Mouse (Mus musculus): ENCODE results near the gene Ubxn7. TPM values are rescaled to one million over a fixed set of nuclear protein-coding genes. Genes with fewer than 3 reads are reported as not detected.
A peak's percentile ranks its signal among the peaks of the same experiment; 100 is the strongest.

Ubxn7 gene
- polyA plus RNA-seq, 1 experiment from 2014 or later, result 32.4 TPM

GRCm38 (mm10) chr16:32431926-32432325, 99.9 kb downstream of the Ubxn7 start:
- ATAC-seq (ENCODE audit: insufficient number of reproducible peaks, insufficient read depth, low FRiP score, low read depth), result no peak
- no peaks in the 10 kb centered on the region for H3K36me3 ChIP-seq (ENCODE audit: control insufficient read depth, insufficient read depth, low read length)
- H3K4me1 ChIP-seq (ENCODE audit: control insufficient read depth, insufficient read depth, low read length), result peaks cover 9% of the 10 kb centered on the region; the same call in 1 of the 2 replicates
- H3K9me3 ChIP-seq (ENCODE audit: control insufficient read depth, low read depth, low read length), result no peaks in the 10 kb centered on the region
- H3K27me3 ChIP-seq (ENCODE audit: control insufficient read depth, insufficient read depth, low read length), result no peaks in the 10 kb centered on the region
- 0 out of 2 replicates have a peak overlapping the region, but pooled peaks have one; percentile 77 for H3K4me3 ChIP-seq (ENCODE audit: low read depth, low read length)
- H3K9ac ChIP-seq (replicated peaks; ENCODE audit: low read depth, low read length), result no peak overlapping the region
- peak overlapping the region; percentile 86 for H3K4me2 ChIP-seq (replicated peaks; ENCODE audit: low read depth, low read length)
- no peak overlapping the region for H3K27ac ChIP-seq (ENCODE audit: low read length)
- WGBS, result 86% methylated on average over 1 of the region's 1 CpGs

DNA sequence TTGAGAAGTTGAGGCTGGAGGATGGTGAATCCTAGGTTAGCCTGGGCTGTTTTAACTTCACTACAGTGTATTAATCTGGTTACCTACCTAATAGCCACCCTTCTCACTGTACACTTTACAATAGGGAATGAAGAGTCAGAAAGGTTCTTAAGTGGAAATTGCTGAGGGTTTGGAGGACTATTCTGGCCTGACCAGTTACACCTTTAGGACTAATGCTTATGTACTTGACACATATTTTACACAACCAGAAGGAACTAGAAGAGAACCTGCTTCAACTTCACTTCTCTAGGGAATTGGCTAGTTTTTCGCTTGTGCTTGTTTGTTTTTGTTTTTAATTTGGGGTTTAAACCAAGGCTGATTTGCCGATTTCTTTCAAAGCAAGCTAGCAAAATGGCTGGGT, 101.1 kb downstream of the Ubxn7 start:
- H3K4me1 ChIP-seq (ENCODE audit: control insufficient read depth, insufficient read depth, low read length), result peaks cover 9% of the 10 kb centered on the region; the same call in 1 of the 2 replicates
- H3K9ac ChIP-seq (replicated peaks; ENCODE audit: low read depth, low read length), result no peak overlapping the region
- no peaks in the 10 kb centered on the region for H3K27me3 ChIP-seq (ENCODE audit: control insufficient read depth, insufficient read depth, low read length)
- no peak overlapping the region for H3K27ac ChIP-seq (ENCODE audit: low read length)
- ATAC-seq (ENCODE audit: insufficient number of reproducible peaks, insufficient read depth, low FRiP score, low read depth), result no peak
- no peaks in the 10 kb centered on the region for H3K36me3 ChIP-seq (ENCODE audit: control insufficient read depth, insufficient read depth, low read length)
- H3K4me2 ChIP-seq (replicated peaks; ENCODE audit: low read depth, low read length), result no peak overlapping the region
- H3K4me3 ChIP-seq (ENCODE audit: low read depth, low read length), result no peak overlapping the region
- H3K9me3 ChIP-seq (ENCODE audit: control insufficient read depth, low read depth, low read length), result no peaks in the 10 kb centered on the region
- WGBS, result 84% methylated on average over 2 of the region's 2 CpGs

DNA sequence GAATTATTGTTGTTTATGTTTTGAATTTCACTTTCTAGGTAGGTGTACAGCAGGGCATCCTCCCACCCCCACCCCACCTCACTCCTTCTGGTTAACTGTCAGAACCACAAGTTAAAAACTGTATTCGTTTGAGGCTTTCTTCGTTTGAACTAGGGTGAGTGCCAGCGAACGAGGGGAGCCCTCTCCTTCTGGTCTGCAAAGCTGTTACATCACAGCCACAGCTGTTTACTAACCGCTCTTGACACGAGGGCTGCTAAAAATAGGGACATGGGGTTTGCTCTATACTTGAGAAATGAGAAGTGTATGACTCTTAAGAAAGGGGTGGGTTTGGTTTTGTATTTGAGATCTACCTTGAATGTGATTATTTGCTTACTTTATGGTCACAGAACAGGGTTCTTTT, 102.0 kb downstream of the Ubxn7 start:
- Histone ChIP-seq H3K36me3 (ENCODE audit: control insufficient read depth, insufficient read depth, low read length) (no peaks in the 10 kb centered on the region), H3K9me3 (ENCODE audit: control insufficient read depth, low read depth, low read length) (no peaks in the 10 kb centered on the region), H3K4me2 (replicated peaks; ENCODE audit: low read depth, low read length) (no peak overlapping the region), H3K27ac (ENCODE audit: low read length) (no peak overlapping the region), H3K27me3 (ENCODE audit: control insufficient read depth, insufficient read depth, low read length) (no peaks in the 10 kb centered on the region), H3K4me3 (ENCODE audit: low read depth, low read length) (no peak overlapping the region), H3K4me1 (ENCODE audit: control insufficient read depth, insufficient read depth, low read length) (peaks cover 9% of the 10 kb centered on the region; the same call in 1 of the 2 replicates), H3K9ac (replicated peaks; ENCODE audit: low read depth, low read length) (no peak overlapping the region)
- 53% methylated on average over 6 of the region's 6 CpGs for WGBS
- no peak for ATAC-seq (ENCODE audit: insufficient number of reproducible peaks, insufficient read depth, low FRiP score, low read depth)

GRCm38 (mm10) chr16:32434691-32435090, 102.6 kb downstream of the Ubxn7 start:
- Histone ChIP-seq H3K4me2 (replicated peaks; ENCODE audit: low read depth, low read length) (no peak overlapping the region), H3K27ac (ENCODE audit: low read length) (no peak overlapping the region), H3K4me1 (ENCODE audit: control insufficient read depth, insufficient read depth, low read length) (peaks cover 9% of the 10 kb centered on the region; the same call in 1 of the 2 replicates), H3K9me3 (ENCODE audit: control insufficient read depth, low read depth, low read length) (no peaks in the 10 kb centered on the region), H3K9ac (replicated peaks; ENCODE audit: low read depth, low read length) (no peak overlapping the region), H3K4me3 (ENCODE audit: low read depth, low read length) (no peak overlapping the region), H3K36me3 (ENCODE audit: control insufficient read depth, insufficient read depth, low read length) (no peaks in the 10 kb centered on the region), H3K27me3 (ENCODE audit: control insufficient read depth, insufficient read depth, low read length) (no peaks in the 10 kb centered on the region)
- no peak for ATAC-seq (ENCODE audit: insufficient number of reproducible peaks, insufficient read depth, low FRiP score, low read depth)

DNA sequence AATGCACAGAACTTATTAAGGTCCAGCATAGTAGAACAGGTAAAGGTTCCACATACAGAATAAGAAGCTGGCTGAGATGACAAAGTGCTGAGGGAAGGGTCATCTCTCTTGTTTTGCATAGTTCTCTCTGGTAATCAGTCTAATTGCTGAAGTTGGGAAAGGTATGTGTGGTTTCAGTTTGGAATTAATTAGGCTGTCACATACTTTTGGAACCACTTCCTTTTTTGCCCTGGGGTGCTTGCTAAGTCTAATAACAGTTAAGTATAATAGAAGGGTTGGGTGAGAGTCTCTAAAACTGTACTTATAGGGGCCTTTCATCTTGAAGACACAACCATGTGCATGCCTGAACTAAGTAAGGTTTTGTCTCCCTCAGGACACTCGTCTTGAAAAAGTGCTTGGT, 104.6 kb downstream of the Ubxn7 start:
- H3K4me1 ChIP-seq (ENCODE audit: control insufficient read depth, insufficient read depth, low read length), result peaks cover 5% of the 10 kb centered on the region; the same call in 1 of the 2 replicates
- ATAC-seq (ENCODE audit: insufficient number of reproducible peaks, insufficient read depth, low FRiP score, low read depth), result no peak
- H3K4me2 ChIP-seq (replicated peaks; ENCODE audit: low read depth, low read length), result no peak overlapping the region
- no peak overlapping the region for H3K27ac ChIP-seq (ENCODE audit: low read length)
- no peaks in the 10 kb centered on the region for H3K36me3 ChIP-seq (ENCODE audit: control insufficient read depth, insufficient read depth, low read length)
- no peaks in the 10 kb centered on the region for H3K9me3 ChIP-seq (ENCODE audit: control insufficient read depth, low read depth, low read length)
- 68% methylated on average over 1 of the region's 1 CpGs for WGBS
- no peak overlapping the region for H3K4me3 ChIP-seq (ENCODE audit: low read depth, low read length)
- H3K9ac ChIP-seq (replicated peaks; ENCODE audit: low read depth, low read length), result no peak overlapping the region
- no peaks in the 10 kb centered on the region for H3K27me3 ChIP-seq (ENCODE audit: control insufficient read depth, insufficient read depth, low read length)

DNA sequence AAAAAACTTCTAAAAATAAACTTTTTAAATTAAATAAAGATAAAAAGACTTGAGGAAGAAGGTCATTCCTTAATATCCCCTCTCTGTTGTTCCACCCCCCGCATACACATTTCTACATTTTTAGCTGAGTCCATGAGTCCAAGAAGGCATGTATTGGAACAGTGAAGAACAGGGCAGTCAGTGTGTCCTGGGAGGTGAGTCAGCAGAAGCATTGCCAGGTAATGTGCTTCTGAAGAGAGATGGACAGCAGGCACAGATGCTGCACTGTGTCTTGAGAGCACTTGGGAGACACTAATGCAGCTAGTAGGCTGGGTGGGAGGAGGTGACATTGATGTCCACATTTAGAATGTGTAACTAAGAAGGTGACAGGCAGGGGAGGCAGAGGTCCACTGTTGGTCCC, 105.2 kb downstream of the Ubxn7 start:
- WGBS, result 93% methylated on average over 1 of the region's 1 CpGs
- H3K4me1 ChIP-seq (ENCODE audit: control insufficient read depth, insufficient read depth, low read length), result no peaks in the 10 kb centered on the region
- no peak overlapping the region for H3K9ac ChIP-seq (replicated peaks; ENCODE audit: low read depth, low read length)
- no peak for ATAC-seq (ENCODE audit: insufficient number of reproducible peaks, insufficient read depth, low FRiP score, low read depth)
- no peak overlapping the region for H3K4me3 ChIP-seq (ENCODE audit: low read depth, low read length)
- no peak overlapping the region for H3K4me2 ChIP-seq (replicated peaks; ENCODE audit: low read depth, low read length)
- no peaks in the 10 kb centered on the region for H3K36me3 ChIP-seq (ENCODE audit: control insufficient read depth, insufficient read depth, low read length)
- H3K27me3 ChIP-seq (ENCODE audit: control insufficient read depth, insufficient read depth, low read length), result no peaks in the 10 kb centered on the region
- H3K27ac ChIP-seq (ENCODE audit: low read length), result no peak overlapping the region
- H3K9me3 ChIP-seq (ENCODE audit: control insufficient read depth, low read depth, low read length), result no peaks in the 10 kb centered on the region

- no peaks in the 10 kb centered on the region for H3K27me3 ChIP-seq (ENCODE audit: control insufficient read depth, insufficient read depth, low read length)
- WGBS, result 86% methylated on average over 3 of the region's 3 CpGs
- H3K36me3 ChIP-seq (ENCODE audit: control insufficient read depth, insufficient read depth, low read length), result no peaks in the 10 kb centered on the region
- H3K4me2 ChIP-seq (replicated peaks; ENCODE audit: low read depth, low read length), result no peak overlapping the region
- no peak overlapping the region for H3K9ac ChIP-seq (replicated peaks; ENCODE audit: low read depth, low read length)
- no peak overlapping the region for H3K27ac ChIP-seq (ENCODE audit: low read length)
- H3K4me1 ChIP-seq (ENCODE audit: control insufficient read depth, insufficient read depth, low read length), result no peaks in the 10 kb centered on the region
- H3K4me3 ChIP-seq (ENCODE audit: low read depth, low read length), result no peak overlapping the region
- no peaks in the 10 kb centered on the region for H3K9me3 ChIP-seq (ENCODE audit: control insufficient read depth, low read depth, low read length)
- ATAC-seq (ENCODE audit: insufficient number of reproducible peaks, insufficient read depth, low FRiP score, low read depth), result no peak
These were observed 109.4 kb downstream of the Ubxn7 start for GRCm38 (mm10) chr16:32441432-32441831.

Other genes with a start within 250 kb of the Ubxn7 start
- gene Pigx, start 232.5 kb upstream of the Ubxn7 start, polyA plus RNA-seq (2014; fragmentation: Nextera tagmentation; extraction: Ambion mirVana), result 111 and 125 TPM in 2 replicates
- gene Cep19, start 232.5 kb upstream of the Ubxn7 start, polyA plus RNA-seq (2014; fragmentation: Nextera tagmentation; extraction: Ambion mirVana), result 30.0 and 32.3 TPM in 2 replicates
- gene Nrros, start 166.7 kb upstream of the Ubxn7 start, polyA plus RNA-seq (2014; fragmentation: Nextera tagmentation; extraction: Ambion mirVana), result 16.0 and 17.0 TPM in 2 replicates
- gene Bex6, start 152.4 kb upstream of the Ubxn7 start, polyA plus RNA-seq (2014; fragmentation: Nextera tagmentation; extraction: Ambion mirVana), result 0.35 TPM in 1 of 2 replicates, not detected in the other
- 8.0 and 8.9 TPM in 2 replicates for gene Fbxo45, start 85.1 kb upstream of the Ubxn7 start, polyA plus RNA-seq (2014; fragmentation: Nextera tagmentation; extraction: Ambion mirVana)
- gene Wdr53, start 85.0 kb upstream of the Ubxn7 start, polyA plus RNA-seq (2014; fragmentation: Nextera tagmentation; extraction: Ambion mirVana), result 19.7 and 21.3 TPM in 2 replicates
- not detected in 2 replicates for gene Smco1, start 60.8 kb upstream of the Ubxn7 start, polyA plus RNA-seq (2014; fragmentation: Nextera tagmentation; extraction: Ambion mirVana)
- 28.0 and 28.3 TPM in 2 replicates for gene Rnf168, start 54.8 kb upstream of the Ubxn7 start, polyA plus RNA-seq (2014; fragmentation: Nextera tagmentation; extraction: Ambion mirVana)
- not detected in 2 replicates for gene Tm4sf19, start 68.2 kb downstream of the Ubxn7 start, polyA plus RNA-seq (2014; fragmentation: Nextera tagmentation; extraction: Ambion mirVana)
- gene Tctex1d2, start 87.4 kb downstream of the Ubxn7 start, polyA plus RNA-seq (2014; fragmentation: Nextera tagmentation; extraction: Ambion mirVana), result 28.4 and 31.6 TPM in 2 replicates
- gene Pcyt1a, start 98.7 kb downstream of the Ubxn7 start, polyA plus RNA-seq (2014; fragmentation: Nextera tagmentation; extraction: Ambion mirVana), result 40.3 and 44.3 TPM in 2 replicates
- gene Slc51a, start 155.6 kb downstream of the Ubxn7 start, polyA plus RNA-seq (2014; fragmentation: Nextera tagmentation; extraction: Ambion mirVana), result 1.9 and 2.7 TPM in 2 replicates
- not detected in 2 replicates for gene Zdhhc19, start 164.0 kb downstream of the Ubxn7 start, polyA plus RNA-seq (2014; fragmentation: Nextera tagmentation; extraction: Ambion mirVana)

All from stomach, embryonic 14.5 days (tissue).